Mouse (Mus musculus) heart, adult 2 months (tissue): ENCODE measurements around the gene Prcd. TPM values are rescaled to one million over a fixed set of nuclear protein-coding genes. Genes with fewer than 3 reads are reported as not detected.

ENCODE experiments used
- DNase-seq, 2 experiments: peaks; one replicate each; pipeline ENCODE4 v3.0.0; 2021
- H3K27ac ChIP-seq: fragments of 200-600 bp; 2 replicates; pipeline ENCODE4 v1.8.1; 2022
- H3K27me3 ChIP-seq: fragments of 200-500 bp; 2 replicates; pipeline ENCODE4 v1.6.1; 2012; ENCODE audit warnings: mild to moderate bottlenecking, low read length, inconsistent platforms, mixed read lengths; ENCODE audit not compliant: control insufficient read depth, insufficient read depth
- H3K36me3 ChIP-seq: fragments of 200-500 bp; 2 replicates; pipeline ENCODE4 v1.6.1; 2012; ENCODE audit warnings: low read length, inconsistent platforms; ENCODE audit not compliant: control insufficient read depth, insufficient read depth
- H3K4me1 ChIP-seq: fragments of 200-500 bp; 2 replicates; pipeline ENCODE4 v1.6.1; 2011; ENCODE audit warnings: low read length; ENCODE audit not compliant: control insufficient read depth, insufficient read depth
- H3K4me3 ChIP-seq: fragments of 200-600 bp; 2 replicates; pipeline ENCODE4 v1.8.1; 2022
- H3K79me2 ChIP-seq: fragments of 200-500 bp; replicated peaks from 2 replicates; pipeline ENCODE4 v1.6.1; 2012; ENCODE audit warnings: mild to moderate bottlenecking, inconsistent platforms, low read length, moderate library complexity, mixed read lengths; ENCODE audit not compliant: control insufficient read depth, insufficient read depth
- H3K9ac ChIP-seq: fragments of 200-500 bp; 2 replicates; pipeline ENCODE4 v1.6.1; 2012; ENCODE audit warnings: low read depth, mild to moderate bottlenecking, control low read depth, inconsistent platforms, low read length, mixed read lengths
- CTCF ChIP-seq: fragments of 200-600 bp; IDR thresholded peaks from 2 replicates; pipeline ENCODE4 v1.8.1; 2022; ENCODE audit warnings: antibody characterized with exemption, mild to moderate bottlenecking, moderate library complexity
- EP300 ChIP-seq: fragments of 200-500 bp; IDR thresholded peaks from 2 replicates; pipeline ENCODE4 v1.6.1; 2011; ENCODE audit warnings: low read depth, low read length, control low read depth; ENCODE audit not compliant: insufficient read depth
- POLR2A ChIP-seq: fragments of 200-500 bp; IDR thresholded peaks from 2 replicates; pipeline ENCODE4 v1.6.1; 2011; ENCODE audit warnings: mild to moderate bottlenecking, low read depth, low read length, control low read depth; ENCODE audit not compliant: insufficient read depth
- WGBS: fragments of 180-500 bp; shearing (Covaris S2); methylation state at CpG from one replicate; pipeline ENCODE4 v1.1.7; 2018; 5-methylcytosine and 5-hydroxymethylcytosine counted together
- intact Hi-C: fragments of 180-260 bp; cut with DNase I; formaldehyde crosslinking; loops from one replicate; pipeline ENCODE4 v1.15.1; 2025
- polyA plus RNA-seq: library from polyadenylated mRNA; depleted of rRNA; stranded (reverse); fragments of >200 nt; gene quantifications from 2 replicates; pipeline ENCODE4 v1.2.3, GENCODE M21; 2012
- total RNA-seq, 2 experiments: library from RNA; stranded (reverse); gene quantifications; 2 replicates each; pipeline ENCODE4 v1.2.3; 2021

Gene Prcd
- total and polyA plus RNA-seq, 3 experiments: 1.1 to 1.3 (median 1.1) TPM

DNA sequence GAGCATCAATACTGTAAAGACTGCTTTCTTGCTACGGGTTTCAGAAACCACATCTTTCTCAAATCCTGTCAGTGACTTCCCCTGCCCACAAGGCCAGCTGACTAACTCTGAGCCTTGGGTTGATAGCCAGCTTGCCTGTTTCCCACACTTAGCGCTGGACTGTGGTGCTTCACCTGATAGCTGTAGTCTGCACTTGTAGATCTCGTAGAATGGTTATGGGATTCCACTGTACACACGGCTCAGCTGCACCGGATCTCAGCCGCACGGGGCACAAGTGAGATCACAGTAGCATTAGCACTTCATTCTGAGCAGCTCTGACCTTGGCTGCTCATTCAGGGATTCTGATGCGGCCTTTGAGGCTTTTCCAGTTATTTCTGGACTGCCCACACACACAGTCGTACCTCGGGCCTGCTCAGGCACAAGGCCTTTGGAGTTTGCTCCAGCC is 15.1 kb downstream of the Prcd start:
- WGBS: 63% methylated on average over 10 of the region's 10 CpGs
- Histone ChIP-seq H3K4me1 (peaks cover 2% of the 10 kb centered on the region), H3K79me2 (no peaks in the 10 kb centered on the region), H3K36me3 (peaks cover 6% of the 10 kb centered on the region; the same call in 1 of the 2 replicates), H3K4me3 (no peak overlapping the region), H3K9ac (no peak overlapping the region), H3K27me3 (no peaks in the 10 kb centered on the region), H3K27ac (peak overlapping the region; percentile 31; the same call in 1 of the 2 replicates)
- intact Hi-C loops: no loop called here
- DNase-seq: no peak
- TF ChIP-seq EP300 (no peak), CTCF (no peak), POLR2A (no peak)

DNA sequence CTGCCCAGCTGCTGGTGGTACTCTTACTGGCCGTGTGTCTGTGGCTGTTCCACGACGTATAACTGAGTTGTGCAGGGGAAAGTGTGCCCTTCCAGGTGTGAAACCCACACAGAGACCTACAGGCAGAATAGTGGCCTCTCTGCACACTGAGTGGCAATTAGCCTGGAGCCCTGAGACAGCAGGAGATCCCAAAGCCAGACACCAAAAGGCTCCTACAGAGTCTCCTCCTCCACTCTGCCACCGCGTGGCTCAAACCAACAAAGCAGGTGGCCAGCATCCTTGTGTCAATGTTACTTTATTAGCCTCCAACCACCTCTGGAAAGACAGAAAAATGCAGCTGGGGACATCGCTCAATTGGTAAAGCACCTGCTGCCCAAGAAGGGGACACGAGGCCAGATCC is 15.5 kb downstream of the Prcd start:
- Histone ChIP-seq H3K27me3 (no peaks in the 10 kb centered on the region), H3K79me2 (no peaks in the 10 kb centered on the region), H3K36me3 (peaks cover 6% of the 10 kb centered on the region; the same call in 1 of the 2 replicates), H3K27ac (no peak overlapping the region; the same call in 1 of the 2 replicates), H3K4me3 (no peak overlapping the region), H3K4me1 (peaks cover 2% of the 10 kb centered on the region), H3K9ac (no peak overlapping the region)
- WGBS: 65% methylated on average over 7 of the region's 7 CpGs
- intact Hi-C loops: no loop called here
- TF ChIP-seq POLR2A (no peak), CTCF (peak; percentile 24; the same call in 1 of the 2 replicates), EP300 (no peak)
- DNase-seq: no peak

DNA sequence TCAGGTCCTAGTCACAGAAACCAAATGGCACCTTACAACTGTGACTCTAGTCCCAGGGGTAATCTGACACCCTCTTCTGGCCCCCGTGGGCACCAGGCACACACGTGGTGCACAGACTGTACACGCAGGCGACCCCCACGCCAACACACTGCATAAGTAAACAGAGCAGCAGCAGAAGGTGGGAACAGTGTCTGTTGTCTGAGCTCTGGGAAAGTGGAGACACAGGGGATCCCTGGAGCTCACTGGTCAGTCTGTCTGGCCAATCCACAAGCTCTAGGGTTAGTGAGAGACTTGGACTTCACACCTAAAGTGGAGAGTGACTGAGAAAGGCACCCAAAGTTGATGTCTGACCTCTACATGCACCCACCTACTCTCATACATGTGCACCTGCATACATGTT is 16.0 kb downstream of the Prcd start:
- H3K9ac ChIP-seq: no peak overlapping the region
- no peak overlapping the region for H3K27ac ChIP-seq
- intact Hi-C loops: no loop called here
- H3K79me2 ChIP-seq: no peaks in the 10 kb centered on the region
- no peak overlapping the region for H3K4me3 ChIP-seq
- H3K27me3 ChIP-seq: no peaks in the 10 kb centered on the region
- H3K4me1 ChIP-seq: peaks cover 2% of the 10 kb centered on the region
- 45% methylated on average over 5 of the region's 5 CpGs for WGBS
- TF ChIP-seq CTCF (no peak), EP300 (no peak), POLR2A (no peak)
- H3K36me3 ChIP-seq: peaks cover 10% of the 10 kb centered on the region; the same call in 1 of the 2 replicates
- no peak for DNase-seq

DNA sequence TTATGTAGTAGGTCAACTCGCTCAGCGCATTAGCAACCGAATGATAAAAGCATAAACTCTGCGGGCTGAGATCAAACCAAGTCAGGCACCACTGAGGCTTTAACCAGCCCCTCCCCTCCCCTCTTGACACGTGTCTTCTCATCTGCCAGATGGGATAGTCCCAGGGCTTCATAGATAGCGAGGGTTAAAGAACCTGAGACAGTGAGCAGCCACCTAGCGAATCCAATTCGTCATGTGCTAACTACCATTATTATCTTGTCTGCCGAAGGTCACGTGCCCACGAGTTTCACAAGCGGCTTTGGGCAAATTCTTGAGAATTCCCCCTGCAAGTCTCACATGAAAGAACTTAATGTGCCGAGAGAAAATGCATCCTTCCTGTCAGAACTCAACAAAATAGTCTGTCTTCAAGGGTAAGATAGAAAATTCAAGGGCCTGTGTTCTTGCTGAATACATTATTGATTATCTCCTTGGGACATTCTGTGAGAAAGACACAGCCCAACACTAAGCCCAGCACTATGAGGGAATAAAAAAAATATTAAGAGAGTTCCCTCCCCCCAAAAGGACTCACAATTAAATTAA is 16.5 kb downstream of the Prcd start:
- peaks cover 4% of the 10 kb centered on the region for H3K4me1 ChIP-seq
- peaks cover 15% of the 10 kb centered on the region for H3K36me3 ChIP-seq
- no peaks in the 10 kb centered on the region for H3K79me2 ChIP-seq
- H3K4me3 ChIP-seq: no peak overlapping the region
- 74% methylated on average over 13 of the region's 13 CpGs for WGBS
- DNase-seq: no peak
- intact Hi-C loops: loop anchor here (10.0 kb wide), 1 partner anchor 135 kb away; no protein-coding TSS in a partner anchor
- no peaks in the 10 kb centered on the region for H3K27me3 ChIP-seq
- TF ChIP-seq EP300: no peak
- no peak for TF ChIP-seq CTCF
- no peak for TF ChIP-seq POLR2A
- no peak overlapping the region for H3K27ac ChIP-seq
- no peak overlapping the region for H3K9ac ChIP-seq

DNA sequence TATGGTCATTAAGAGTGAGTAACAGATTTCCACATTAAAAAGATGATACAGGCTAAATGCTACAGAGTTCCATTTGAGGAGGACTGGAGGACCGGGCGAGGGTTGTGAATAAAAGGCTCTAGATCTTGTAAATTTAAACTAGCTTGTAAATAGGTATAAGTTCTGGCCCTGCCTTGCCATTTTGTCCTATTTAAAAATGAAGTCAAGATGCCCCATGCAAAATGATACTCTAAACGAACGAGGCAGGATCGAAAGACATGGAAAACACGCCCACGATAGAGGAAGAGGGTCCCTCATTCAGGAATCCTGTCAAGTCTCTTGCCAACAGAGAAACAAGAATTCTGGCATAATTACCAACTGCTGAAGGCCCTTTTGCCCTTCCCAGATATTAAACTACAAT is 17.1 kb downstream of the Prcd start:
- no peak overlapping the region for H3K27ac ChIP-seq
- no peak for DNase-seq
- H3K36me3 ChIP-seq: peaks cover 15% of the 10 kb centered on the region
- no peak overlapping the region for H3K9ac ChIP-seq
- no peaks in the 10 kb centered on the region for H3K79me2 ChIP-seq
- WGBS: 84% methylated on average over 7 of the region's 7 CpGs
- H3K4me1 ChIP-seq: peaks cover 4% of the 10 kb centered on the region
- TF ChIP-seq CTCF: no peak
- TF ChIP-seq EP300: no peak
- TF ChIP-seq POLR2A: no peak
- intact Hi-C loops: loop anchor here (10.0 kb wide), 1 partner anchor 134 kb away; no protein-coding TSS in a partner anchor
- H3K27me3 ChIP-seq: no peaks in the 10 kb centered on the region
- H3K4me3 ChIP-seq: no peak overlapping the region

DNA sequence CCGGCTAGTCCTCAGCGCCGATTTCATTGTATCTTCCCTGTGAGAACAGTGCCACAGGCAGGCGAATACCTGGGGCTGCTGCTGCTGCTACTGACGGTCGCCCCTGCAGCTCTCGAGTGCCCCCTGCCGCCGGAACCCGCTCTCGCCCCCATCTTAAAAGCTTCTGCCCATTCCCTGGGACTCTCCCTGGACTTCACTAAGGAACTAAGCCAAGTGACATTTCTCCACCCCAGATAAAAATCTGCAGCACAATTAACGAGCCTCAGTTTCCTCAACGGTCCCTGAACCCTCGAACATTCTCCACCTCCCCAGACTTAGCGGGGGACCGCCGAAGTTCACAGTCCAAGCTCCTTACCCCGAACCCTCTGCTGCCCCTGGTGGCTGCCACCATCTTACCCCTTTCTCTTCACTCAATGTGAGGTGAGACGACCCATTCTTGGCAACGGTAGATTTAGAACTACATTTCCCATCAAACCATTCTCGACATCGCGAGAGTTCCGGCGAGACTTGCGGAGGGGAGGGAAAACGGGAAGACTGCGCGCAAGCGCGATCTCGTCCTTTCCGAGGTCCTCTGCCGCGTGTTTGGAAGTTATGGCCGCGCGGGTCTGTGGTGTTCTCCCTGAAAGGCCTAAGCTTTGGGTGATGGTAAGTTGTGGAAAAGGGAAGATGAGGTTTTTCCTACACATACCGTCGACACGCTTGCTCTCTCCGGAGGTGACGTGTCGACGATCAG is 17.9 kb downstream of the Prcd start:
- no peaks in the 10 kb centered on the region for H3K79me2 ChIP-seq
- peak overlapping the region; percentile 97 for H3K4me3 ChIP-seq
- under 1% methylated on average over 45 of the region's 45 CpGs for WGBS
- intact Hi-C loops: loop anchor here (1.0 to 10.0 kb wide), 2 partner anchors 28 to 134 kb away; no protein-coding TSS in a partner anchor
- peaks cover 4% of the 10 kb centered on the region for H3K4me1 ChIP-seq
- peaks cover 15% of the 10 kb centered on the region for H3K36me3 ChIP-seq
- peak overlapping the region; percentile 77 for H3K27ac ChIP-seq
- H3K9ac ChIP-seq: peak overlapping the region; percentile 76
- H3K27me3 ChIP-seq: no peaks in the 10 kb centered on the region
- peak; percentile 35; the same call in 1 of the 2 replicates for TF ChIP-seq EP300
- TF ChIP-seq POLR2A: peak; percentile 98
- peak; percentile 91 for TF ChIP-seq CTCF
- DNase-seq: peak; percentile 98
